Mouse (Mus musculus) T-helper 2 cell (primary cell): ENCODE results near the gene 4933427D14Rik.
"Not testable (repeated sequence)": the region's sequence is repeated elsewhere in the genome, so short reads cannot be mapped to it uniquely, and the experiment has no call there.

Experiments used
- in situ Hi-C: fragments of 300-600 bp; cut with MboI, MseI; formaldehyde crosslinking; loops from one replicate; pipeline ENCODE4 v1.15.1; 2025; ENCODE audit warnings: high pct_unique_total_duplicates

Gene 4933427D14Rik

DNA sequence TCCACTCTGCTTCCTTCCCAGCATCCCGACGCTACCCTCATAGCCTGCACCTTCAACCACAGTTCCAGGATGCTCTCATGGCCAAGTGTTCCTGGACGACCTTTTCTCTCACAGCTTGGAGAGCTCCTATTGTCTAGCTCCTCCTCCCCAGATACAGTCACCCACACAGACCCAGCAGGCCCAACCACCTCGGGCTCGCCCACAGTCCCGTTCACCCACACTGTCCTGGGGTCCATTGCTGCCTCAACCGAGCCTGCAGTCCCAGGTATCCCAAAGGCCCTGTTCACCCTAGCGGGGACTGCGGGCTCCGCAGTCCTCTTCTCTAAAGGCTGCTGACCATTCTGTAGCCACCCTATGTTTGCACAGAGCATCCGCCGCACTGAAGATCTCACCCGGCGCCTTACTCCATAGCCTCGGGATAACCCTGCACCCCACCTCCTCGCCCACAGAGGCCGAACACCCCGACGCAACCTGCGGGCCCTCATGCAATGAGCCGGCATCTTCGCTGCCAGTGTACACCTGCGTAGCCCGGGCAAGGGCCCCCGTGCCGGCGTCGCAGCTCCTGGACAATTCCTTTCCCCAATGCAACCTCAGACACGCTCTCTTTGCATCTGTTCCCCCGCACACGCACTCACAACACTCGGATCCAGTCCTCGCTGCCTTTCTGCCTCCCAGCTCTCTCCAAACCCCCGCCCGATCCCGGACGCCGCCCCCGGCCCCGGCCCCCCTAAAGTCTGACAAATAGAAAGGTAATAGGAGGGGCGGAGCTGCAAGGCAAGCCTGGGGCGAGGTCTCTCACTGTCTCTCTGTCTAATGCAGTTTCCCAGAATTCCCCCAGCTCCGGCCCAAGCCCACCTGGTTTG, 687 bp downstream of the 4933427D14Rik start, which contains the start of gene Gm43951:
Gm43951 (minus strand) TSS at position 500 of the 863 bp plus-strand sequence.
- in situ Hi-C loops = loop anchor here (25.0 kb wide), 1 partner anchor 1194 kb away; the partner anchor contains the start of genes Derl2, Dhx33 and Mis12

DNA sequence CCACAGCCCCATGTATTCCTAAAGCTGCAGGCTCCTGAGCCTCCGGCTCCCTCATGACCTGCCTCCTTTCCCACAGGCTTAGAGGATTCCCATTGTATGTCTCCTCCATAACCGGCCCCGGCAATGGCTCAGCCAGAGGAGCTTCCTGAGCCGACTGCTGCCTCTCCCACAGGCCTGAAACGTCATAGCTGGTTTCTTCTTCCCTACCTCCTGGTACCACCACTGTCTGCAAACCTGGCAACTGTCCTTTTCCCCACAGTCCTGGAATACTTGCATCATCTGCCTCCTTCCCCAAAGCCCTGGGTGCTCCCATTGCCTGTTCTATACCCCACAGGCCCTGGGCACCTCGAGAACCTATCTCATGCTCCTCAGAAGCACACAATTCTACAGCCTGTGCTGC, 2.0 kb downstream of the 4933427D14Rik start:
- in situ Hi-C loops = loop anchor here (25.0 kb wide), 1 partner anchor 1193 kb away; the partner anchor contains the start of genes Derl2, Dhx33 and Mis12

DNA sequence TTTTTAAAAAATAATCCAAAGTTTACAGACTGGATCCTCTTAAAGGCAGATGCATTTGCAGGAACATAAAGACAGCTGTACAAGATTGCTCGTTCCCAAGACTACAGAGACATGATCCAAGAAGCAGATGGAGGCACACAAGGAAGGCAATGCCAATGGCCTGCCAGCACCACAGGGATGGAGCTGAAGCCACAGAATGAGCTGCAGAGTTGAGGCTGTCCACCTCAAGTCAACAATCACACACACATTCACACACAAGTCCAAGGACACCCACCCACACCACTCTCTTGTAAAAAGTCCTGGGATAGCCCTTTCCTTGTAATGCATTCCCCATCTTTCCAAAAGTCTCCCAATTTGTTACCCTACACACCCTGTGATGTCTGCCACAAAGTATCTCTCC, 3.8 kb downstream of the 4933427D14Rik start:
- in situ Hi-C loops = loop anchor here (25.0 kb wide), 1 partner anchor 1191 kb away; the partner anchor contains the start of genes Derl2, Dhx33 and Mis12

DNA sequence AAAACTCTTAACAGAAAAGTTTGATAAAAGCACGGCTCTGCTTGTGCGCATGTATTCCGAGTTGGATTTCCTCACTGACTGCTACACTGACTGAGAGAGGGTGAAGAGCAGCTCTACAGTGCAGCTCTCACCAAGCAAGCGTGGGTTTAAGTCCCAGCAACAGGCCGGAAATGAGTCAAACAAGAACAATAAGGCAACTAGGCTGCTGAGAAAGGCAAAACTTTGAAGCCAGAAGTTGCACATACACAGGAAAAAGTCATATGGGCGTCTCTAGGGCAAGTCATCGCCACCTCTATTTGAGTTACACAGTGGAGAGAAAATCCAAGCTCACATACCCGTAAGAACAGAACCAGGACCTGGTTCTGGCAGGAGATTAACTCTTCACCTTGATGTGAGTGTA, 10.8 kb downstream of the 4933427D14Rik start:
- in situ Hi-C loops = no loop called here

DNA sequence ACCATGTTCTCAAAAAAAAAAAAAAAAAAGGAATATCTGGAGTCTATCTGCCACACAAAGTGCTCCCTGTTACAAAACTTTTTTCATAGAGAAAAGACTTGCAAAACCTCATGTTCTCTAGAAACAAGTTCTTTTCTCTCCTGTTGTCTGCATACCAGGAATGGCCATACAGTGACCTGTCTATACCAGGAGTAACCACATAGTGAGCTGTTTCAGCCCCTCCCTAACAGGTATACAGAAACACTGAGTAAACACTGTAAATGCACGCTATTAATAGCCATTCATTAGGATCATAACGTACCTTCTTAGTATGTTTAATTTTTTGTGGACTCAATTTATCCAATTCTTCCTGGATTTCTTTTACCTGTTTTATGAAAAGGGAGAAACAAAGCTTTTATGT, 13.0 kb downstream of the 4933427D14Rik start:
- in situ Hi-C loops = no loop called here

DNA sequence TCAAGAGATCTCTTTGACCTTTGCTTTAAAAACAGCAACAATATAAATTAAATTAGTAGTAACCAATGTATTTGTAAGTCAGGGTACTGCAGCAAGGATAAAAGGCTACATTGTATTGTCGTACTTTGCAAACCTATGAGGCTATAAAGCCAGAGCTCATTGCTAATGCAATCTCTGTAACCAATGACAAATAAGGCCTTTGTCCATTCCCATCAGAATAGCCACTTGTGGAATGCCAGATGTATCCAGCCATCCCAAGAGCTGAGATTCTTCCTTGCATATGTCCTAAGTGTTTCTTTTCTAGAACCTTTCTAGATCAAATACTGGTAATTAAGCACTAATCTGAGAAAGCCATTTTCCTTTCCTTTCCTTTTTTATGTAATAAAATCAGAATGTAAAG, 16.4 kb downstream of the 4933427D14Rik start:
- in situ Hi-C loops = no loop called here

DNA sequence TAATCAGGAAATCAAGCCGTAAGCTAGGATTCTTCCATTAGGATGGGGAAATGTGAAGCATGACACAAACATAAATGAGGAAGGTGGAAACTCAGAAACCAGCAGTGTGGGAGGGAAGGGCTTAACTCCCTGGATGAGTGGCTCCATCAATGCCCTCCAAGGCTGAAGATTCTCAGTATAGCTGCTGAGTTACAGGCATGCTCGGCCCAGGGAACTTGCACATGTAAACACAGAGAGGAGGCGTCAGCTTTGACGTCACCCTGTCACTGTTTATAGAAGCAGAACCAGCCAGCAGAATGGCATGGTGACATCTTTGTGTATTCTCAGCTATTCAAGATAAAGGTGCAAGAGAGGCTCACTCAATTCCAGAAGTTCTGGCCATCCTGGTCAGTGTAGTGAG, 23.0 kb downstream of the 4933427D14Rik start:
- in situ Hi-C loops = no loop called here

DNA sequence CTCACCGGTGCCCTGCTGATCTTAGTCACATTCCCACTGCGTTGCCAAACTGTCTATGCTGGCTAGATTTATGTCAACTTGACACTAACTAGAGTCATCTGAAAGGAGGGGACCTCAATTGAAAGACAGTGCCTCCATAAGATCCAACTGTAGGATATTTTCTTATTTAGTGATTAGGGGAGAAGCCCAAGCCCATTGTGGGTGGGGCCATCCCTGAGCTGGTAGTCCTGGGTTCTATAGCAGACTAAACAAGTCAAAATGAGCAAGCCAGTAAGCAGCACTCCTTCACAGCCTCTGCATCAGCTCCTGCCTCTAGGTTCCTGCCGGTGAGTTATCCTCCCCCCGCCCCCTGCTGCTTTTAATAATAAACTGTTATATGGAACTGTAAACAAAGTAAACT, 26.1 kb downstream of the 4933427D14Rik start:
- in situ Hi-C loops = no loop called here

DNA sequence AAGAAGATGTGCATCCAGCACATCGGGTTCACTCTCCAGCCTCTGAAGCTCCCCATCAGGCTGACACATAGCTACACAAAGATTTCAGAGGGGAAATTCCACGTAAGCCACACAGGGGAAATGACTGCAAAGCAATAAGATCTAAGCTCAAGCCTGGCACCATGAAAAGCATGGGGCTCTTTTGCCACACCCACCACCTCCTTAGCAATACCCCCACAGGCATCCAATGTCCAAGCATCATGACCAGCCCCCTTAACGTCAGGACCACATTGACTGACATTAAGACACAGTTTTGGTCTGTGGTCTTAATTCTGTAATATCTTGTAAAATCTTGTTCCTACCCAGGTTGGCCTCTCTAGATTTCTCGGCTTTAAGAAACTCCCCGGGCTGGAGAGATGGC, 26.7 kb downstream of the 4933427D14Rik start:
- in situ Hi-C loops = no loop called here

DNA sequence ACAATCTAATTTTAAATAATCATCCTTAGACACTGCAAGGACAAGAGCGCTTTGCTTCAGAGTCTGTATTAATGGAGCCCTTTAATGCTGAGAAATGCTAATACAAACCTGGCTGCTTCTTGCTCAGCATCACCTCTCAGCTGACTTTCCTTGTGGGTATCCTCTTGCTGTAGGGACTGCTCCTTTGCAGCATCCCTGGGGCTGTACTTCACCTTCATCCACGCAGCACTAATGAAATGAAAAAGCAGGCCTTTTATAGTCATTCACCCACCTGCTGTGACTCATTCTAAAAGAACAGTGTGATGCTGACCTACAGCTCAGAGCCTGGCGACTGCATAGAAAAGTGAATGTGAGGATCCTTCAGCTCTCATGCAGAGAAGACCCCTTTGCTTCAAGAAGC, 30.7 kb downstream of the 4933427D14Rik start:
- in situ Hi-C loops = no loop called here

DNA sequence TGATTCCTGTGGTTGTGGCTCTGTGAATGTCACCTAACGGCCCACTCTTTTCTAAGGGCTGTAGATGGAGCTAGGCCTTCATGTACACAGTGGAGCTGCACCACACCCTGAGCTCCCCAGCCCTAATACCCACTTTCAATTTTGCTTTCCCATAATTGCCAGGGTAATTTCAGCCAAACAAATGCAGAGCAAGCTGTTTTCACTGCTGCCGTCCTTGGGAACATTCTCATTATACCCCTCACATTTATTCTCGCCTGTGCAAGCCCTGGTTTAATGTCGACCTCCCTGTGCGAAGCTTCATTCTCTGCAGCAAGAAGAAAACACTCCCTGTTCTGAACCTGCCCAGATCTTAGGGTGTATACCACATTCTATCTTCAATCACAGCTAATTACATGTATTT, 31.3 kb downstream of the 4933427D14Rik start:
- in situ Hi-C loops = no loop called here

DNA sequence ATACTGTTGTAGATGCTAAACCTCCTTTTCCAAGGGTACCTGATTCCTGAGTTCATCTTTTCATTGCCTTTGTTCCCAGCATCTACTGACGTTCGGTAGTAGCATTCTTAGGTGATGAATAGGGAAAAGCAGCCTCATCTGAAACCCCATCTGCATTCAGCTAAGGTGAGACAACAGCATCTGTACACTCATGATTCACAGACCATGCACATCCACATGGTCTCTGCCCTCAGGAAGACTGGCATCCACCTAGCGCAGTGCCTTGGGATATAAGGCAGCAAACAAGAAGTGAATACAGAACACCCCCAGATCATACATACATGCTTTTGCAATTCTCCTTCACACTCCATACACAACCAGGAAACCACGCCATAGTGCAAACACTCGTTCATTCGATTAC, 32.5 kb downstream of the 4933427D14Rik start:
- in situ Hi-C loops = no loop called here

DNA sequence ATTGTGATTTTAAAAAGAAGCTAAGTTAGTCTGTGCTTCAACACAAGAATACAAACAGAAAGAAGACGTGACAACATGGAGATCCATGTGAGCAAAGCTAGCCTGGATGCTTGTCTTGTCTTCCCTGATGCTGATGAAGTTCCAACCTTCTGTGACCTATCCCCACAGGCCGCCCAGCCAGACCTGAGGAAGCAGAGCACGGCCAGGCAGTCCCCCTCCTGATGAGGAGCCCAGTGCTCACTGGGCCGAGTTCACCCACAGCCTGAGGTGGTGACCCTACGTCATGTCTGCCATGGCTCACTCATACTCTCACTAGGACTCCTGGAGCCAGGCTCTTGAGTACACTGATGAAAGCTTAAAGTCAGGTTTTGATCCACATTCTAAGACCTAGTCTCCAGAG, 33.8 kb downstream of the 4933427D14Rik start:
- in situ Hi-C loops = no loop called here

DNA sequence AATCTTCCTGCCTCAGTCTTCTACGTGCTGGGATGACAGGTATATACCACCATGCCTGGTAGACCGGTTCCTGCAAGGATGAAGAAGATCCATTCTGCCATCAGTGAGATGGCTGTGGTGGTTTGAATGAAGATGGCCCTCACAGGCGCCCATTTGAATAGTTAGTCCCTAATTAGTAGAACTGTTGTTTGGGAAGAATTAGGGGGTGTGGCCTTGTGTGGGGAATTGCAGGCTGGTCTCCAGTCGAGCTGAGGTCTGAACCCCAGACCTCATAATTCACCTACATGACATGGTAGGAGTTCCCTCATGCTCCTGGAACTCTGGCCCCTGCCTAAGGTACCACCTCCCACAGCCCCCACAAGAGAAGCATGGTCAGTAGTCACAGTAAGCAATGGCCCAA, 35.4 kb downstream of the 4933427D14Rik start:
- in situ Hi-C loops = not testable (repeated sequence)

DNA sequence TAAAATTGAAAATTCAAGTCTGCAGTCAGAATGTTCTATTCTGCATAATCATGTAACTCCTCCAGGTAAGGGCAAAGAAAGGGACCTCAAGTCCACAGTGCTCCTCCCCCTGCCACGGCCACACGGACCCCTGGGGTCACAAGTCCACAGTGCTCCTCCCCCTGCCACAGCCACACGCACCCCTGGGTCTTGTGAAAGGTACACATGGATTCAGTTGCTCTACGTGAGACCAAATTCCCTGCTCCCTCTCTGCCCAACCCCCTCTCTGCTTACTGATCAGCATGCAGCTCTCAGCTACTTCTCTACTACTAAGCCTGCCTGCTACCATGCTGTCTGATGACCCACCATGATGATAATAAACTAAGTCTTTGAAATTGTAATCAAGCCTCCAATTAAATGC, 37.4 kb downstream of the 4933427D14Rik start:
- in situ Hi-C loops = no loop called here

DNA sequence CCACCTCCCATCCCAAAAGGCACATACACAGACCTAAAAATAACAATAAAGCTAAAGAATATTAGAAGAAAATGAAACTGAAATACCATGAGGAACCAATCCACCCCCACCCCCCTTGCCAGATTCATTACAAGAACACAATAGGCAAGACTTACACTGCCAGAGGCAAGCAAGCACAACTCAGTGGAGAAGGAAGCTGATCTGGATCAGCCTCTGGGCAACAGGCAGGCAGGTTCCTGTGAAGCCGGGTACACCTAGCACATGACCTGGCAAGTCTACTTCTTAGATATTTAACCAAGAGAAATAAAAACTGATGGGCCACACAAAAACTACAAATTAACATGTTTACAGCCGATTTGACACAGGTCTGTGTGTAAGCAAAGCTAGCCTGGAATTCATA, 44.1 kb downstream of the 4933427D14Rik start:
- in situ Hi-C loops = no loop called here

DNA sequence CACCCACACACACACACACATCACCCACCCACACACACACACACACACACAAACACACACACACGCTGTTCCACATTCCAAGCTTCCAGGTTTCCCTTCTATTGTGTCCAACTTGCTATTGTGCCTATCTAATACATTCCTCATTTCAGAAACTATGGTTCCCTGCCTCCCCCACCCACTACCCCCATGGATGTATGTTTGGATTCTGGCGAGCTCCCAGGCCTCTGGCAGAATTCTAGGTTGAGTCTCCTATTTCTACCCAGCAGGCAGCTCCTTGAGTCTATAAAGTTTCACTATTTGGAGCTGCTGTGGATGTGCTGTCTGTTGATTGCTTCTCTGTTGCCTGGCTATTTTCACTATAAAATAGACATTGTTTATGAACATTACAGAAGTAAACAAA, 50.6 kb downstream of the 4933427D14Rik start:
- in situ Hi-C loops = no loop called here

DNA sequence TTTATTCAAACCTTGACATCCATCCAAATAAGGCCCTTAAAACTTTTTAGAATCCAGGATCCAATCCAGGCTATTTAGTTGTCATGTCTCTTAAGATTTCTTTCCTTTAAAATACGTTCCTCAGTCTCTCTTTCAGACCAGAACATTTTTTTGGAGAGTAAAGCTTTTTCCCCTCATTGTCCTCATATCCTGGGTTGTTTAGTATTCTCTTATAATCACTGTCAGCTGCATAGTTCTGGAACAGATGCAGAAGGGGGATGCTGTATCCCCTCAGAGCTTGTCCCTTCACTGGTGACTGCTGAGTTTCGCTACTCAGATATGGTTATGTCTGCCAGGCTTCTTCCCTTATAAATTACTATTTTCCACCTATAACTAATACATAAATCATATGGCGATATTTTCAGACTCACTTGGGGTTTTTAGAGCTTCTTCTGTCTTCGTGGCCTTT, 51.3 kb downstream of the 4933427D14Rik start:
- in situ Hi-C loops = no loop called here

DNA sequence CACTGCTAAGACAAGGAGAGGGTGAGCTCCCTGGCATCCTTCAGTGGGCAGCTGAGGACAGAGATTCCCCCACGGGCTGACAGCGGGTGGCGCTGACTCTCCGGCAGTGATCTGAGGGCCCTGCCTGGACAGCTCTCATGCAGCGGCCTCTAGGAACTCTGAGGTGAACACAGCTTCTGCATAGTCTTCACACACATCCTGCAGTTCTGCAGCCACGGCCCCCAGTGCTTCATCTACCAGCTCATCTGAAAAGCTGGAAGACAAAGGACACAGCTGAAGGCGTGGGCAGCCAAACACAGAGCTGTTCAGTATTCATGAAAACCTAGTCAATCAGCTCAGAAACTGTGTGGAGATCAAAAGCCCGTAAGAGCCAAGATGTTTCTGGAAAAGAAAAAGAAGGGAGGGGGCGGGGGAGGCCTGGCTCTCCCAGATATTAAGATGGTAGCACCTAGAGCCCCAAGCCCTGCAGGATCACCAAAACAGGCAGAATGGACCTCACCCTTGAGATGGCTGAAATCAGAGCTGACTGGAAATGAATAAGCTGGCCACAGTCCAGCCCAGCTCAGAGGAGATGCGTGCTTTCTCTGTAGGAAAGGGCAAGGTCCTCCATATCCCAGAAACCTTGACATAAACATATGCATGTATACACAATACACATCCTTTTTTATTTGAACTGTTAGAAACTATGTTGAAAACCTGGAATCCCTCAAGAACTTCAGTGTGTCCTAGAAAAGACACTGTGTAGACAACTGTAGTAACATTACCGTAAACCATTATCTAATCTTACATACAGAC, 51.9 kb downstream of the 4933427D14Rik start:
- in situ Hi-C loops = no loop called here

DNA sequence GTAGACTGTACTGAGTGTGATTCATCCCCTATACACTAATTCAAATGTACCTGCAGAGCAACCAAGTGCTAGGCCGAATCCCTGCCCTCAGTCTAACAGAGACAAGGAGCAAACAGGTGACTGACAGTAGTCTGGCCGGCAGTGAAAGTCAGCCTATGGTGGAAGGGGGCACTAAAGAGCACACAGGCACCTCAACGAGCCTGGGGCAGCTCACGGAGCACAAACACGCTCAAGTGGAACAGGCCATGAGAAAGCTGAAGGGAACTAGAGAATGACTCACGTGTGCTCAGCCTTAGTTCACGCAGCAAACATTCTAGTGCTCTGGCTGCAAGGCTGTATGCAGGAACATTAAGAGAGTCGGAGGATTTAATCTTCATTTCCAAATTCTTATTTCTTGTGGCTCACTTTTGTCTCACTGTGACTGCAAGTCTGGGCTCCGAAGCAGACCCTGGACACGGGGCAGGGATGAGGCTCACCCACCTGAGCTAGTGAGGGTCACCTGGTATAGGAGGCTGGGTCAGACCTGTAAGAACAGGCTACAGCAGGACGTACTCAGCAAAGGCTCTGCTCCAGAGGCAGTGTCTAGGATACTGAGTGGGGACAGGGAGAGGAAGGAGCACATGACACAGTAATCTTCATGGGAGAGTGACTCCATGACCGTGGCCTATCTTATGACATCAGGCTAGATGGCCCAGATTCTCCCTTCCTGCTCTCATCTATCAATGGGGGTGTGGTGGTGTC, 54.0 kb downstream of the 4933427D14Rik start:
- in situ Hi-C loops = no loop called here

DNA sequence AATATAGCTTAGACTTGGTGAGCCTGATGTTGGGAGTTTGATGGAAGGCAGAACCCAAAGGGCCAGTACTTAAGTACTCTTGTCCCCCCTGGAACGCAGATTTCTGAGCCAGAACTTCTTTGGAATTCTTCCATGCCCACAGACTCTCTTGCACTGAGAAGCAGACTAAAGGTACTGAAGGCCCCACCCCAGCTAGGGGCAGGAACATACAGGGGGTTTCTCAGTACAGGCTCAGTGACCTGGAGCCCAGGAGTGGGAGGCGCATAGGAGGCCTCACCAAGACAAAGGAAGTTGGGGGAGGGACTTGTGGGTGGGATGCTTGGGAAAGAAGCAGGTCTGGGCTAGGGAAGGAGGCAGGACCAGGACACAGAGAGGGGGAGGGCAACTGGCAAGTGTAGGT, 56.1 kb downstream of the 4933427D14Rik start:
- in situ Hi-C loops = no loop called here

DNA sequence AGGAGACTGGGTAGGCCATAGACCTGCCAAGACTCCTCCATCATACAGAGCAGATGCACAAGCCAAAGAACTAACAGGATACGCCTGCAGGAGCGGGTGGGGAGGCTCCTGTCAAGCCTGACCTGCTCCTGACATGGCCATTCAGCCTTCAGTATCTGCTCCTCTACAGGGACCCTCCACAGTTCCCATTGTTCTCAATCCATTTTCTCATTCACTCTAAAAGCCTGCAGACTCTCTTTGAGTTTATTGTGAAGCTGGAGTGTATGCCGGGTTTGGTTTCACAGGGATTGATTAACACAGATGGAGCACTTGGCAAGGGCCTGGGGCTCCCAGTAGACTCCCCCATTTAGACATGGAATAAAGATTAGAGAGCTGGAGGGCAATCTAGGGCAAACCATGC, 59.3 kb downstream of the 4933427D14Rik start:
- in situ Hi-C loops = no loop called here
